Mouse (Mus musculus) MEL (cell line): ENCODE results near the gene Rora.

ENCODE experiments used
- CHD2 ChIP-seq: IDR thresholded peaks from 2 replicates; pipeline ENCODE4 v1.6.1; 2011; ENCODE audit warnings: low read length, improper control_type of control experiment
- CTCF ChIP-seq, 3 experiments: IDR thresholded peaks in 2 of 3; conservative IDR thresholded peaks in 1 of 3; 2 replicates each; pipeline ENCODE4 v1.5.1; 2011 to 2012; ENCODE audit warnings: low read length in 3 of 3, low read depth in 2 of 3, mild to moderate bottlenecking in 2 of 3, improper control_type of control experiment in 1 of 3, inconsistent platforms in 1 of 3, mixed read lengths in 1 of 3, moderate library complexity in 1 of 3; ENCODE audit not compliant: control insufficient read depth in 1 of 3, insufficient read depth in 1 of 3, poor library complexity in 1 of 3, severe bottlenecking in 1 of 3
- TAL1 ChIP-seq: IDR thresholded peaks from 2 replicates; pipeline ENCODE4 v1.6.1; 2012; ENCODE audit warnings: mild to moderate bottlenecking, inconsistent platforms, low read length, moderate library complexity, mixed read lengths

GRCm38 (mm10) chr9:69071203-69071867, 417.7 kb downstream of the Rora start:
- TF ChIP-seq CTCF (IDR thresholded peaks at IDR 0.05 in 2 of 3, conservative IDR thresholded peaks at IDR 0.05 in 1 of 3; ENCODE audit: control insufficient read depth in 1 of 3, insufficient read depth in 1 of 3, low read depth in 2 of 3, low read length in 3 of 3, poor library complexity in 1 of 3, severe bottlenecking in 1 of 3): no peak
- no peak for TF ChIP-seq TAL1
- no peak for TF ChIP-seq CHD2
